Mouse (Mus musculus) embryonic facial prominence, embryonic 15.5 days (tissue): ENCODE measurements around the gene Mcu. TPM values are rescaled to one million over a fixed set of nuclear protein-coding genes. Genes with fewer than 3 reads are reported as not detected.

ENCODE experiments used
- ATAC-seq: fragments of 200-750 bp; cut with Nextera tagmentation; 2 replicates; pipeline ENCODE4 v1.8.0; 2017; ENCODE audit warnings: low read depth, moderate TSS enrichment; ENCODE audit not compliant: insufficient number of reproducible peaks, low FRiP score, low TSS enrichment
- H3K27ac ChIP-seq: fragments of 300-500 bp; sonication (generic); replicated peaks from 2 replicates; pipeline ENCODE4 v1.5.1; 2015; ENCODE audit warnings: mild to moderate bottlenecking, inconsistent platforms
- H3K27me3 ChIP-seq: fragments of 300-500 bp; sonication (generic); 2 replicates; pipeline ENCODE4 v1.6.1; 2015; ENCODE audit warnings: inconsistent platforms
- H3K36me3 ChIP-seq: fragments of 300-500 bp; sonication (generic); 2 replicates; pipeline ENCODE4 v1.6.1; 2015; ENCODE audit warnings: mild to moderate bottlenecking, inconsistent platforms
- H3K4me1 ChIP-seq: fragments of 300-500 bp; sonication (generic); 2 replicates; pipeline ENCODE4 v1.6.1; 2015; ENCODE audit warnings: inconsistent platforms
- H3K4me2 ChIP-seq: fragments of 300-500 bp; sonication (generic); replicated peaks from 2 replicates; pipeline ENCODE4 v1.6.1; 2015; ENCODE audit warnings: mild to moderate bottlenecking, inconsistent platforms
- H3K4me3 ChIP-seq: fragments of 300-500 bp; sonication (generic); replicated peaks from 2 replicates; pipeline ENCODE4 v1.5.1; 2015; ENCODE audit warnings: mild to moderate bottlenecking, inconsistent platforms
- H3K9ac ChIP-seq: fragments of 300-500 bp; sonication (generic); 2 replicates; pipeline ENCODE4 v1.6.1; 2015; ENCODE audit warnings: inconsistent platforms
- H3K9me3 ChIP-seq: fragments of 300-500 bp; sonication (generic); replicated peaks from 2 replicates; pipeline ENCODE4 v1.6.1; 2016; ENCODE audit warnings: inconsistent platforms
- WGBS: fragments of 180-500 bp; shearing (Covaris S2); methylation state at CpG from one replicate; pipeline ENCODE4 v1.1.7; 2015; 5-methylcytosine and 5-hydroxymethylcytosine counted together
- polyA plus RNA-seq: library from polyadenylated mRNA; unstranded; fragments of >200 nt; fragmentation: Nextera tagmentation; extraction: Ambion mirVana; gene quantifications from 2 replicates; pipeline ENCODE4 v1.2.1, GENCODE M21; 2015

Mcu gene
- polyA plus RNA-seq, 1 experiment from 2014 or later, result 40.7 TPM

GRCm38 (mm10) chr10:59604879-59605464 lies 11.5 kb downstream of the Mcu start:
- WGBS, result 76% methylated on average over 11 of the region's 11 CpGs

GRCm38 (mm10) chr10:59603843-59604242 lies 12.6 kb downstream of the Mcu start:
- ATAC-seq, result no peak
- WGBS, result 54% methylated on average over 5 of the region's 5 CpGs
- Histone ChIP-seq H3K9ac (no peak overlapping the region), H3K9me3 (no peaks in the 10 kb centered on the region), H3K27ac (no peak overlapping the region), H3K27me3 (no peaks in the 10 kb centered on the region), H3K4me1 (peaks cover 12% of the 10 kb centered on the region; the same call in 1 of the 2 replicates), H3K36me3 (no peaks in the 10 kb centered on the region), H3K4me2 (no peak overlapping the region), H3K4me3 (no peak overlapping the region)

More at GRCm38 (mm10) chr10:59604879-59605464, 11.5 kb downstream of the Mcu start:
- Histone ChIP-seq H3K9ac (no peak overlapping the region), H3K9me3 (no peaks in the 10 kb centered on the region), H3K4me3 (no peak overlapping the region), H3K4me1 (peaks cover 12% of the 10 kb centered on the region; the same call in 1 of the 2 replicates), H3K27ac (no peak overlapping the region), H3K27me3 (no peaks in the 10 kb centered on the region), H3K36me3 (no peaks in the 10 kb centered on the region), H3K4me2 (no peak overlapping the region)
- no peak for ATAC-seq

- H3K4me3 ChIP-seq, result no peak overlapping the region
- no peaks in the 10 kb centered on the region for H3K9me3 ChIP-seq
- peaks cover 12% of the 10 kb centered on the region; the same call in 1 of the 2 replicates for H3K4me1 ChIP-seq
- H3K27ac ChIP-seq, result no peak overlapping the region
- H3K4me2 ChIP-seq, result no peak overlapping the region
- 64% methylated on average over 14 of the region's 14 CpGs for WGBS
- H3K27me3 ChIP-seq, result no peaks in the 10 kb centered on the region
- H3K9ac ChIP-seq, result no peak overlapping the region
- ATAC-seq, result no peak
- H3K36me3 ChIP-seq, result no peaks in the 10 kb centered on the region
Measured at GRCm38 (mm10) chr10:59602891-59603290, 13.6 kb downstream of the Mcu start.

GRCm38 (mm10) chr10:59602043-59602442 lies 14.4 kb downstream of the Mcu start:
- Histone ChIP-seq H3K4me1 (peaks cover 12% of the 10 kb centered on the region; the same call in 1 of the 2 replicates), H3K27ac (no peak overlapping the region), H3K4me3 (no peak overlapping the region), H3K9ac (no peak overlapping the region), H3K27me3 (no peaks in the 10 kb centered on the region), H3K4me2 (no peak overlapping the region), H3K36me3 (0 out of 2 replicates have a peak, but pooled peaks cover 8% of the 10 kb centered on the region), H3K9me3 (no peaks in the 10 kb centered on the region)
- ATAC-seq, result no peak
- 45% methylated on average over 8 of the region's 8 CpGs for WGBS

- Histone ChIP-seq H3K9me3 (no peaks in the 10 kb centered on the region), H3K4me1 (peaks cover 12% of the 10 kb centered on the region; the same call in 1 of the 2 replicates), H3K27ac (no peak overlapping the region), H3K36me3 (0 out of 2 replicates have a peak, but pooled peaks cover 9% of the 10 kb centered on the region), H3K27me3 (no peaks in the 10 kb centered on the region), H3K4me2 (no peak overlapping the region), H3K9ac (no peak overlapping the region), H3K4me3 (no peak overlapping the region)
- 80% methylated on average over 8 of the region's 8 CpGs for WGBS
- no peak for ATAC-seq
Measured at GRCm38 (mm10) chr10:59600516-59600915, 16.0 kb downstream of the Mcu start.

- H3K4me1 ChIP-seq, result no peaks in the 10 kb centered on the region
- H3K36me3 ChIP-seq, result 0 out of 2 replicates have a peak, but pooled peaks cover 9% of the 10 kb centered on the region
- H3K9ac ChIP-seq, result no peak overlapping the region
- H3K4me2 ChIP-seq, result no peak overlapping the region
- H3K27me3 ChIP-seq, result no peaks in the 10 kb centered on the region
- H3K4me3 ChIP-seq, result no peak overlapping the region
- WGBS, result 77% methylated on average over 13 of the region's 13 CpGs
- no peaks in the 10 kb centered on the region for H3K9me3 ChIP-seq
- no peak overlapping the region for H3K27ac ChIP-seq
- ATAC-seq, result no peak
Measured at GRCm38 (mm10) chr10:59593826-59594570, 22.5 kb downstream of the Mcu start.

GRCm38 (mm10) chr10:59590606-59591005 lies 25.9 kb downstream of the Mcu start:
- H3K36me3 ChIP-seq, result no peaks in the 10 kb centered on the region
- 90% methylated on average over 9 of the region's 9 CpGs for WGBS

GRCm38 (mm10) chr10:59589856-59590255 lies 26.6 kb downstream of the Mcu start:
- Histone ChIP-seq H3K4me2 (no peak overlapping the region), H3K9me3 (no peaks in the 10 kb centered on the region), H3K4me3 (no peak overlapping the region), H3K4me1 (no peaks in the 10 kb centered on the region), H3K36me3 (no peaks in the 10 kb centered on the region), H3K27me3 (no peaks in the 10 kb centered on the region), H3K9ac (no peak overlapping the region), H3K27ac (no peak overlapping the region)
- no peak for ATAC-seq
- 87% methylated on average over 13 of the region's 13 CpGs for WGBS

More at GRCm38 (mm10) chr10:59590606-59591005, 25.9 kb downstream of the Mcu start:
- no peak overlapping the region for H3K27ac ChIP-seq
- ATAC-seq, result no peak
- no peak overlapping the region for H3K4me3 ChIP-seq
- no peaks in the 10 kb centered on the region for H3K4me1 ChIP-seq
- H3K9ac ChIP-seq, result no peak overlapping the region
- H3K27me3 ChIP-seq, result no peaks in the 10 kb centered on the region
- no peaks in the 10 kb centered on the region for H3K9me3 ChIP-seq
- H3K4me2 ChIP-seq, result no peak overlapping the region

GRCm38 (mm10) chr10:59589420-59589819 lies 27.1 kb downstream of the Mcu start:
- no peak for ATAC-seq
- WGBS, result 71% methylated on average over 7 of the region's 7 CpGs
- Histone ChIP-seq H3K4me2 (no peak overlapping the region), H3K27me3 (no peaks in the 10 kb centered on the region), H3K9me3 (no peaks in the 10 kb centered on the region), H3K9ac (no peak overlapping the region), H3K4me1 (no peaks in the 10 kb centered on the region), H3K27ac (no peak overlapping the region), H3K36me3 (no peaks in the 10 kb centered on the region), H3K4me3 (no peak overlapping the region)

GRCm38 (mm10) chr10:59588135-59588534 lies 28.4 kb downstream of the Mcu start:
- ATAC-seq, result no peak

GRCm38 (mm10) chr10:59586821-59587220 lies 29.7 kb downstream of the Mcu start:
- WGBS, result 83% methylated on average over 15 of the region's 15 CpGs

More at GRCm38 (mm10) chr10:59588135-59588534, 28.4 kb downstream of the Mcu start:
- Histone ChIP-seq H3K4me1 (no peaks in the 10 kb centered on the region), H3K27ac (no peak overlapping the region), H3K36me3 (no peaks in the 10 kb centered on the region), H3K9ac (no peak overlapping the region), H3K4me2 (no peak overlapping the region), H3K4me3 (no peak overlapping the region), H3K9me3 (no peaks in the 10 kb centered on the region), H3K27me3 (no peaks in the 10 kb centered on the region)
- WGBS, result 85% methylated on average over 7 of the region's 7 CpGs

More at GRCm38 (mm10) chr10:59586821-59587220, 29.7 kb downstream of the Mcu start:
- no peaks in the 10 kb centered on the region for H3K27me3 ChIP-seq
- no peaks in the 10 kb centered on the region for H3K4me1 ChIP-seq
- H3K4me2 ChIP-seq, result no peak overlapping the region
- H3K9me3 ChIP-seq, result no peaks in the 10 kb centered on the region
- no peak overlapping the region for H3K9ac ChIP-seq
- no peak for ATAC-seq
- H3K36me3 ChIP-seq, result no peaks in the 10 kb centered on the region
- no peak overlapping the region for H3K27ac ChIP-seq
- H3K4me3 ChIP-seq, result no peak overlapping the region
